In the genomic region with DNA sequence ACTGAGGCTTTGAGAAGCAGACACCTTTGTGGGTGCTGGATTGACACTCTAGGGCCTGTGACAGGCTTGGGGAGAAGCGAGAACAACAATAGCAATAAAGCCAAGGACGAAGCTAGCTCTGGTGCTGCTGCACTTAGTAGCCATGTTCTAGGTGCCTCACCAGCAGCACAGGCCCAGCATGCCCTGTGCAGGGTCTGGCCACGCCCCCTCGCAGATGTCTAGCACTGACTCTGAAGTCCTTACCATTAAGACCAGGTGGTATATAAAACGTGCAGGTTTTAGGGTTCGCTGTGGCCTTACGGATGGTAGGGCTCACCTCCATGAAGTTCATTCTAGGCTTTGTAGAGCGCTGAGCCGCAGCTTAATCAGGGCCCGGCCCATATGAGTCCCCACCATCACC, we compare ENCODE assay signal across 14 mouse cellular contexts. TPM values are rescaled to one million over a fixed set of nuclear protein-coding genes. Genes with fewer than 3 reads are reported as not detected.
DNase-seq lines count a peak whose midpoint lies in the region; ATAC-seq and TF ChIP-seq lines count a peak whose summit lies in the region.
"Had no signal": no experiment of that assay in that cellular context is flagged by ENCODE, and none has a peak within 500 bp of the region (broad histone marks: within the 10 kb centered on the region; RNA-seq: fewer than 3 reads in every experiment).

No protein-coding gene starts in this region.

- TF ChIP-seq CTCF in heart, postnatal 0 days (IDR thresholded peaks at IDR 0.05; ENCODE audit: low read depth), result no peak
- TF ChIP-seq CTCF in bone marrow macrophage, adult 2 months (IDR thresholded peaks at IDR 0.05; ENCODE audit: low read depth, low read length), result no peak

- H3K27ac ChIP-seq in heart, postnatal 0 days (ENCODE audit: low read depth), result no peak overlapping the region
- H3K27ac ChIP-seq in heart, embryonic 11.5 days (ENCODE audit: low read depth, low read length), result no peak overlapping the region
- H3K27ac ChIP-seq in midbrain, embryonic 15.5 days, result no peak overlapping the region
- H3K27ac ChIP-seq in midbrain, embryonic 13.5 days, result no peak overlapping the region
- H3K27ac ChIP-seq in bone marrow macrophage, adult 2 months (ENCODE audit: insufficient read depth, low read depth, low read length), result 0 out of 2 replicates have a peak overlapping the region, but pooled peaks have one; percentile 6
- H3K27ac ChIP-seq: heart, embryonic 10.5 days; macrophage; midbrain, embryonic 10.5 days had no signal

- 0 out of 2 replicates have a peak, but pooled peaks cover 13% of the 10 kb centered on the region for H3K27me3 ChIP-seq in heart, postnatal 0 days (ENCODE audit: control insufficient read depth, insufficient read depth, low read length)
- H3K27me3 ChIP-seq in heart, embryonic 11.5 days (ENCODE audit: control insufficient read depth, insufficient read depth, low read length), result no peaks in the 10 kb centered on the region
- 0 out of 2 replicates have a peak, but pooled peaks cover 4% of the 10 kb centered on the region for H3K27me3 ChIP-seq in midbrain, embryonic 15.5 days (replicated peaks)
- H3K27me3 ChIP-seq in midbrain, embryonic 13.5 days, result no peaks in the 10 kb centered on the region

- no peak for TF ChIP-seq EP300 in heart, postnatal 0 days (IDR thresholded peaks at IDR 0.05; ENCODE audit: low read depth)

- WGBS in heart, postnatal 0 days, result 63% methylated on average over 10 of the region's 10 CpGs
- 64% methylated on average over 10 of the region's 10 CpGs for WGBS in heart, embryonic 11.5 days (ENCODE audit: insufficient replicate concordance)
- WGBS in midbrain, embryonic 15.5 days, result 74% methylated on average over 10 of the region's 10 CpGs
- WGBS in midbrain, embryonic 13.5 days, result 78% methylated on average over 10 of the region's 10 CpGs

- TF ChIP-seq POLR2A in bone marrow macrophage, adult 2 months (IDR thresholded peaks at IDR 0.05; ENCODE audit: borderline replicate concordance, low read depth, low read length), result no peak

- no peaks in the 10 kb centered on the region for H3K4me1 ChIP-seq in heart, postnatal 0 days (ENCODE audit: control insufficient read depth, insufficient read depth)
- peaks cover 27% of the 10 kb centered on the region for H3K4me1 ChIP-seq in heart, embryonic 11.5 days (ENCODE audit: control insufficient read depth, insufficient read depth, low read length)
- H3K4me1 ChIP-seq in midbrain, embryonic 15.5 days, result no peaks in the 10 kb centered on the region
- peaks cover 2% of the 10 kb centered on the region; the same call in 1 of the 2 replicates for H3K4me1 ChIP-seq in midbrain, embryonic 13.5 days (replicated peaks)
- H3K4me1 ChIP-seq in bone marrow macrophage, adult 2 months (ENCODE audit: control insufficient read depth, insufficient read depth, low read length), result peaks cover 69% of the 10 kb centered on the region

- DNase-seq in heart, postnatal 0 days (ENCODE audit: low spot score), result no peak
- DNase-seq in ES-CJ7 (ENCODE audit: low read depth, low spot score), result peak; percentile 10
- DNase-seq in adrenal gland, postnatal 10 days, result no peak
- DNase-seq in cerebellum, adult 9-11 months, result no peak

- no peak for ATAC-seq in heart, postnatal 0 days (ENCODE audit: insufficient read depth, low read depth)
- no peak for ATAC-seq in heart, embryonic 11.5 days (replicated peaks; ENCODE audit: insufficient number of reproducible peaks, low FRiP score, low TSS enrichment)
- ATAC-seq in midbrain, embryonic 15.5 days (replicated peaks), result 0 out of 2 replicates have a peak, but pooled peaks have one; percentile 30
- no peak for ATAC-seq in midbrain, embryonic 13.5 days

- H3K9me3 ChIP-seq in heart, postnatal 0 days (replicated peaks; ENCODE audit: control insufficient read depth, low read length), result no peaks in the 10 kb centered on the region
- H3K9me3 ChIP-seq in heart, embryonic 11.5 days (replicated peaks; ENCODE audit: control insufficient read depth, low read length), result no peaks in the 10 kb centered on the region
- H3K9me3 ChIP-seq in midbrain, embryonic 15.5 days, result no peaks in the 10 kb centered on the region
- H3K9me3 ChIP-seq in midbrain, embryonic 13.5 days, result no peaks in the 10 kb centered on the region
- H3K9me3 ChIP-seq: heart, embryonic 10.5 days; midbrain, embryonic 10.5 days had no signal

- H3K4me3 ChIP-seq in heart, postnatal 0 days (ENCODE audit: low read depth, low read length), result no peak overlapping the region
- H3K4me3 ChIP-seq in heart, embryonic 11.5 days (ENCODE audit: low read depth, low read length), result no peak overlapping the region
- no peak overlapping the region for H3K4me3 ChIP-seq in midbrain, embryonic 15.5 days
- no peak overlapping the region for H3K4me3 ChIP-seq in midbrain, embryonic 13.5 days (replicated peaks)
- no peak overlapping the region for H3K4me3 ChIP-seq in bone marrow macrophage, adult 2 months (ENCODE audit: insufficient read depth, low read length)
- H3K4me3 ChIP-seq: erythroblast, embryonic 14.5 days; heart, embryonic 10.5 days; midbrain, embryonic 10.5 days; myocyte had no signal

- H3K4me2 ChIP-seq in heart, postnatal 0 days (ENCODE audit: low read depth, low read length), result no peak overlapping the region
- H3K4me2 ChIP-seq in heart, embryonic 11.5 days, result no peak overlapping the region
- H3K4me2 ChIP-seq in midbrain, embryonic 15.5 days, result no peak overlapping the region
- H3K4me2 ChIP-seq in midbrain, embryonic 13.5 days (replicated peaks), result no peak overlapping the region
- H3K4me2 ChIP-seq: liver, embryonic 11.5 days had no signal

- H3K36me3 ChIP-seq in heart, postnatal 0 days (replicated peaks; ENCODE audit: control insufficient read depth, insufficient read depth, low read length), result no peaks in the 10 kb centered on the region
- no peaks in the 10 kb centered on the region for H3K36me3 ChIP-seq in heart, embryonic 11.5 days (ENCODE audit: control insufficient read depth, insufficient read depth, low read length)
- H3K36me3 ChIP-seq in midbrain, embryonic 15.5 days (replicated peaks), result no peaks in the 10 kb centered on the region
- no peaks in the 10 kb centered on the region for H3K36me3 ChIP-seq in midbrain, embryonic 13.5 days
- H3K36me3 ChIP-seq: heart, embryonic 10.5 days; midbrain, embryonic 10.5 days had no signal

- 0 out of 2 replicates have a peak overlapping the region, but pooled peaks have one; percentile 18 for H3K9ac ChIP-seq in heart, postnatal 0 days (replicated peaks; ENCODE audit: low read depth, low read length)
- no peak overlapping the region for H3K9ac ChIP-seq in heart, embryonic 11.5 days (ENCODE audit: low read depth, low read length)
- no peak overlapping the region for H3K9ac ChIP-seq in midbrain, embryonic 15.5 days
- no peak overlapping the region for H3K9ac ChIP-seq in midbrain, embryonic 13.5 days (replicated peaks)

RNA-seq across cellular contexts. Expression of a gene that starts 23.3 kb away (rescaled TPM):
- 0.50 TPM in 1 of 2 replicates, not detected in the other for total RNA-seq in heart, postnatal 0 days (2014; rRNA removed; ENCODE audit: low replicate concordance)
- not detected in 2 replicates for polyA plus RNA-seq in heart, postnatal 0 days (2015; fragmentation: Nextera tagmentation; extraction: Ambion mirVana)
- polyA plus RNA-seq in heart, embryonic 11.5 days (2014; fragmentation: Nextera tagmentation; extraction: Ambion mirVana), result 0.35 TPM in 1 of 2 replicates, not detected in the other
- polyA plus RNA-seq in midbrain, embryonic 15.5 days (2015; fragmentation: Nextera tagmentation; extraction: Ambion mirVana), result 1.5 and 1.7 TPM in 2 replicates
- 1.6 and 1.9 TPM in 2 replicates for polyA plus RNA-seq in midbrain, embryonic 13.5 days (2015; fragmentation: Nextera tagmentation; extraction: Ambion mirVana)
- polyA plus RNA-seq in bone marrow macrophage, adult 2 months (2012; ENCODE audit: insufficient read depth, insufficient read length, missing spikeins), result 35.7 and 36.4 TPM in 2 replicates
- 1 to 10 TPM; 4.4 to 5.1 TPM for total RNA-seq in adrenal gland, postnatal 10 days (2021)

Comparison
In these comparisons a context has a peak if more than half of its experiments do, and no peak if none do; other contexts are left out.
1. RNA of a gene that starts 23.3 kb away (polyA plus RNA-seq): 35.7 to 36.4 TPM in bone marrow macrophage, adult 2 months; 1.5 to 1.7 TPM in midbrain, embryonic 15.5 days, 1.6 to 1.9 TPM in midbrain, embryonic 13.5 days, 0.35 TPM in heart, embryonic 11.5 days and not detected in heart, postnatal 0 days; every median in the first group is over 10 times any median in the second.